Mouse (Mus musculus): Measurements from ENCODE around the gene Mfsd4b3. TPM values are rescaled to one million over a fixed set of nuclear protein-coding genes. Genes with fewer than 3 reads are reported as not detected.
"Not testable (repeated sequence)": the region's sequence is repeated elsewhere in the genome, so short reads cannot be mapped to it uniquely, and the experiment has no call there.

Gene Mfsd4b3
- polyA plus RNA-seq, 1 experiment from 2014 or later: 0.23 TPM

- Histone ChIP-seq H3K9me3 (peaks cover 14% of the 10 kb centered on the region), H3K36me3 (no peaks in the 10 kb centered on the region), H3K9ac (replicated peaks) (no peak overlapping the region), H3K4me2 (no peak overlapping the region), H3K27me3 (no peaks in the 10 kb centered on the region), H3K4me3 (replicated peaks) (no peak overlapping the region), H3K27ac (no peak overlapping the region), H3K4me1 (replicated peaks) (no peaks in the 10 kb centered on the region)
- ATAC-seq (ENCODE audit: insufficient number of reproducible peaks, insufficient read depth, low FRiP score, low TSS enrichment, low read depth): no peak
- whole genome bisulfite sequencing: 55% methylated on average over 11 of the region's 11 CpGs
Measured at GRCm38 (mm10) chr10:39974982-39975381, 15.0 kb upstream of the Mfsd4b3 start.

- no peak overlapping the region for H3K27ac ChIP-seq
- WGBS: 84% methylated on average over 3 of the region's 3 CpGs
- no peak overlapping the region for H3K4me3 ChIP-seq (replicated peaks)
- no peak for ATAC-seq (ENCODE audit: insufficient number of reproducible peaks, insufficient read depth, low FRiP score, low TSS enrichment, low read depth)
- no peaks in the 10 kb centered on the region for H3K36me3 ChIP-seq
- no peaks in the 10 kb centered on the region for H3K4me1 ChIP-seq (replicated peaks)
- H3K9ac ChIP-seq (replicated peaks): no peak overlapping the region
- no peaks in the 10 kb centered on the region for H3K9me3 ChIP-seq
- no peaks in the 10 kb centered on the region for H3K27me3 ChIP-seq
- H3K4me2 ChIP-seq: no peak overlapping the region
Measured at GRCm38 (mm10) chr10:39967512-39967911, 7.6 kb upstream of the Mfsd4b3 start.

GRCm38 (mm10) chr10:39961906-39962305 lies 2.0 kb upstream of the Mfsd4b3 start:
- no peak overlapping the region for H3K4me3 ChIP-seq (replicated peaks)
- no peak overlapping the region for H3K9ac ChIP-seq (replicated peaks)
- H3K27ac ChIP-seq: no peak overlapping the region
- H3K9me3 ChIP-seq: no peaks in the 10 kb centered on the region
- no peak overlapping the region for H3K4me2 ChIP-seq
- no peak for ATAC-seq (ENCODE audit: insufficient number of reproducible peaks, insufficient read depth, low FRiP score, low TSS enrichment, low read depth)
- H3K27me3 ChIP-seq: no peaks in the 10 kb centered on the region
- no peaks in the 10 kb centered on the region for H3K36me3 ChIP-seq
- WGBS: 52% methylated on average over 1 of the region's 1 CpGs
- H3K4me1 ChIP-seq (replicated peaks): peaks cover 5% of the 10 kb centered on the region

- Histone ChIP-seq H3K9me3 (no peaks in the 10 kb centered on the region), H3K9ac (replicated peaks) (no peak overlapping the region), H3K4me2 (peak overlapping the region; percentile 96), H3K27me3 (no peaks in the 10 kb centered on the region), H3K4me1 (replicated peaks) (peaks cover 5% of the 10 kb centered on the region), H3K36me3 (no peaks in the 10 kb centered on the region), H3K27ac (no peak overlapping the region), H3K4me3 (replicated peaks) (peak overlapping the region; percentile 56)
- WGBS: 43% methylated on average over 11 of the region's 11 CpGs
- peak; percentile 4; the same call in 1 of the 2 replicates for ATAC-seq (ENCODE audit: insufficient number of reproducible peaks, insufficient read depth, low FRiP score, low TSS enrichment, low read depth)
Measured at GRCm38 (mm10) chr10:39960441-39960822, 479 bp upstream of the Mfsd4b3 start.

GRCm38 (mm10) chr10:39958266-39958665 lies 1.7 kb downstream of the Mfsd4b3 start:
- H3K27ac ChIP-seq: no peak overlapping the region
- 69% methylated on average over 4 of the region's 4 CpGs for WGBS

GRCm38 (mm10) chr10:39956340-39956878 lies 3.5 kb downstream of the Mfsd4b3 start:
- 75% methylated on average over 2 of the region's 2 CpGs for WGBS
- ATAC-seq (ENCODE audit: insufficient number of reproducible peaks, insufficient read depth, low FRiP score, low TSS enrichment, low read depth): no peak

More at GRCm38 (mm10) chr10:39958266-39958665, 1.7 kb downstream of the Mfsd4b3 start:
- no peak for ATAC-seq (ENCODE audit: insufficient number of reproducible peaks, insufficient read depth, low FRiP score, low TSS enrichment, low read depth)
- Histone ChIP-seq H3K36me3 (no peaks in the 10 kb centered on the region), H3K27me3 (no peaks in the 10 kb centered on the region), H3K4me2 (no peak overlapping the region), H3K4me3 (replicated peaks) (no peak overlapping the region), H3K4me1 (replicated peaks) (peaks cover 5% of the 10 kb centered on the region), H3K9me3 (no peaks in the 10 kb centered on the region), H3K9ac (replicated peaks) (no peak overlapping the region)

GRCm38 (mm10) chr10:39955163-39955562 lies 4.8 kb downstream of the Mfsd4b3 start:
- 88% methylated on average over 2 of the region's 2 CpGs for WGBS
- Histone ChIP-seq H3K27ac (no peak overlapping the region), H3K4me3 (replicated peaks) (no peak overlapping the region), H3K9ac (replicated peaks) (no peak overlapping the region), H3K4me1 (replicated peaks) (no peaks in the 10 kb centered on the region), H3K9me3 (no peaks in the 10 kb centered on the region), H3K36me3 (no peaks in the 10 kb centered on the region), H3K4me2 (no peak overlapping the region), H3K27me3 (no peaks in the 10 kb centered on the region)
- ATAC-seq (ENCODE audit: insufficient number of reproducible peaks, insufficient read depth, low FRiP score, low TSS enrichment, low read depth): no peak

More at GRCm38 (mm10) chr10:39956340-39956878, 3.5 kb downstream of the Mfsd4b3 start:
- Histone ChIP-seq H3K9ac (replicated peaks) (no peak overlapping the region), H3K4me3 (replicated peaks) (no peak overlapping the region), H3K4me1 (replicated peaks) (peaks cover 5% of the 10 kb centered on the region), H3K9me3 (no peaks in the 10 kb centered on the region), H3K27ac (no peak overlapping the region), H3K36me3 (no peaks in the 10 kb centered on the region), H3K4me2 (no peak overlapping the region), H3K27me3 (no peaks in the 10 kb centered on the region)

GRCm38 (mm10) chr10:39949377-39949954 lies 10.5 kb downstream of the Mfsd4b3 start:
- Histone ChIP-seq H3K9ac (replicated peaks) (no peak overlapping the region), H3K4me3 (replicated peaks) (no peak overlapping the region), H3K27me3 (no peaks in the 10 kb centered on the region), H3K4me1 (replicated peaks) (no peaks in the 10 kb centered on the region), H3K9me3 (no peaks in the 10 kb centered on the region), H3K4me2 (no peak overlapping the region), H3K36me3 (no peaks in the 10 kb centered on the region), H3K27ac (no peak overlapping the region)
- ATAC-seq (ENCODE audit: insufficient number of reproducible peaks, insufficient read depth, low FRiP score, low TSS enrichment, low read depth): no peak
- WGBS: 97% methylated on average over 2 of the region's 2 CpGs

GRCm38 (mm10) chr10:39947195-39947594 lies 12.8 kb downstream of the Mfsd4b3 start:
- not testable (repeated sequence) for H3K27ac ChIP-seq; H3K4me2 ChIP-seq; H3K9me3 ChIP-seq; H3K9ac ChIP-seq (replicated peaks); H3K36me3 ChIP-seq; H3K4me3 ChIP-seq (replicated peaks); H3K4me1 ChIP-seq (replicated peaks); H3K27me3 ChIP-seq; ATAC-seq (ENCODE audit: insufficient number of reproducible peaks, insufficient read depth, low FRiP score, low TSS enrichment, low read depth)
- 70% methylated on average over 3 of the region's 3 CpGs for WGBS

- no peak overlapping the region for H3K4me2 ChIP-seq
- 77% methylated on average over 7 of the region's 7 CpGs for WGBS
- no peak overlapping the region for H3K4me3 ChIP-seq (replicated peaks)
- no peaks in the 10 kb centered on the region for H3K36me3 ChIP-seq
- H3K9me3 ChIP-seq: no peaks in the 10 kb centered on the region
- H3K4me1 ChIP-seq (replicated peaks): no peaks in the 10 kb centered on the region
- H3K27ac ChIP-seq: no peak overlapping the region
- no peaks in the 10 kb centered on the region for H3K27me3 ChIP-seq
- ATAC-seq (ENCODE audit: insufficient number of reproducible peaks, insufficient read depth, low FRiP score, low TSS enrichment, low read depth): no peak
- 0 out of 2 replicates have a peak overlapping the region, but pooled peaks have one; percentile 27 for H3K9ac ChIP-seq (replicated peaks)
Measured at GRCm38 (mm10) chr10:39936553-39936952, 23.4 kb downstream of the Mfsd4b3 start.

- Histone ChIP-seq H3K9ac (replicated peaks) (peak within 1 kb of the TSS; percentile 59), H3K27me3 (peaks cover 27% of the 10 kb centered on the region), H3K4me2 (peak within 1 kb of the TSS; percentile 81), H3K4me1 (replicated peaks) (peaks cover 12% of the 10 kb centered on the region), H3K9me3 (no peaks in the 10 kb centered on the region), H3K4me3 (replicated peaks) (peak within 1 kb of the TSS; percentile 45), H3K27ac (no peak within 1 kb of the TSS), H3K36me3 (no peaks in the 10 kb centered on the region)
- 2% methylated on average over 33 of the region's 41 CpGs for WGBS
- ATAC-seq (ENCODE audit: insufficient number of reproducible peaks, insufficient read depth, low FRiP score, low TSS enrichment, low read depth): no peak
Measured at GRCm38 (mm10) chr10:39926616-39927139, 33.3 kb downstream of the Mfsd4b3 start, which contains the start of gene Mfsd4b2. Gene Mfsd4b2, minus strand, starts transcription at chr10:39926923.
